13 mouse cellular contexts compared by ENCODE assay signal in the genomic region with DNA sequence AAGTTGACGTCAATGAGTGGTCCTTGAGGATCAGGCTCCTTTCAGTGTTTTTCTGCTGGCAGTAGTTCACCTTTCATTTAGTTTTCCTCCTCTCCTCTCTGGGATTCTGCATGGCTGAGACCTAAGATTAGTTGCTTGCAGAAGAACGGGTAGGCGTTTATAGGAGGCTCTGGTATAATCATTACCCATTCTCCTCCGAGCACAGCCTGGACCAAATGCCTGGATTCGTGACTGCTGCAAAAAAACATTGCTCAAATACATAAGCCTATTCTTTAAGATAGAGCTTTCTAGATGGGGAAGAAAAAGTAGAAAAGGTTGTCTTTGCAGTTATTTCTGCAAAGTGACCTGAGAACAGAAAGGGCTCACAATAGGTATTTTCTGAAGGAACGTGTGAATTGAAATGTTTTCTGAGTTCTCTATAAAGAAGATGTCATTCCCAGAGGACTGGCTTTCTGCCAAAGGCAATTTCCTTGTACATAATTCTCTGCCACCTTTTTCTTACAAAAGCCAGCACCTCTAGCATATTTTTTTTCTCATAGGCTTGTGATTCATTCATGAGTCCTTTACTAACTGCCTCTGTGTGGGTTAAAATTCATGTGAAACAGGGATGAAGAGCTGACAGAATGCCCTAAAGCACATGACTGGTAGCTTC.
DNase-seq lines count a peak whose midpoint lies in the region.
"Had no signal": no experiment of that assay in that cellular context is flagged by ENCODE, and none has a peak within 500 bp of the region (broad histone marks: within the 10 kb centered on the region; RNA-seq: fewer than 3 reads in every experiment).

No protein-coding gene starts in this region.

- peak; percentile 15 for DNase-seq in layer of hippocampus, adult 11-12 months (ENCODE audit: low spot score)
- DNase-seq in layer of hippocampus, postnatal 25 days (ENCODE audit: extremely low spot score in 1 of 2, low spot score in 1 of 2) = no peak
- DNase-seq in right cerebral cortex, adult 18-20 months = peak; percentile 63
- DNase-seq in right cerebral cortex, postnatal 4 days = no peak
- DNase-seq in left cerebral cortex, adult 8-10 months (ENCODE audit: low spot score in 2 of 2) = peak; percentile 8 to 65
- DNase-seq in telencephalon, adult 2 months (ENCODE audit: low read depth, low spot score) = peak; percentile 84
- DNase-seq in thymus, postnatal 25 days = no peak
- DNase-seq: adrenal gland, postnatal 14 days; cerebellum, adult 2 months; heart, postnatal 36 days; kidney, adult 11 months; kidney, postnatal 14 days; lung, adult 2 months had no signal

Comparison
In these comparisons a context has a peak if more than half of its experiments do, and no peak if none do; other contexts are left out.
1. DNase-seq: peak in layer of hippocampus, adult 11-12 months (single experiment), right cerebral cortex, adult 18-20 months (single experiment), left cerebral cortex, adult 8-10 months (2 of 2) and telencephalon, adult 2 months (single experiment); none in layer of hippocampus, postnatal 25 days (0 of 2), right cerebral cortex, postnatal 4 days (single experiment) and thymus, postnatal 25 days (single experiment).